Comparison of ENCODE assay signal across 13 mouse cellular contexts in the genomic region with DNA sequence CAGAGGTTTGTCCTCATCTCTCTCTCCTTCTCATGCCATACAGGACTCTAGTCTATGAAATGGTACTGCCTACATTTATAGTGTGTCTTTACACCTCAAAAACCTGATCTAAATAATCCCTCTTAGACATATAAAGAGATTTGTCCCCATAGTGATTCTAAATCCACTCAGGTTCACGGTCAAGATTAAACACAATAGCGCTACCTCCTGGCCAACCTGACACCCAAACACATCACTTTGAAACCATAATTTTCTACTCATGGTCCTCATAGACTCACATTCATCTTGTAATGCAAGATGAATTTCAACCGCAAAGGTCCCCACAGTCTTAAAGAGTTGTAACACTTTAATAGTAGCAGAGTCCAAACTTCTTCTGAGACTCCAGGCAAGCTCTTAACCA.
"Had no signal": no experiment of that assay in that cellular context is flagged by ENCODE, and none has a peak within 500 bp of the region (broad histone marks: within the 10 kb centered on the region; RNA-seq: fewer than 3 reads in every experiment).

No protein-coding gene starts in this region.

- H3K4me3 ChIP-seq: left cerebral cortex, adult 2 months; limb, embryonic 10.5 days; liver, embryonic 12.5 days; lung, embryonic 15.5 days; midbrain, embryonic 13.5 days; stomach, embryonic 15.5 days had no signal

- ATAC-seq: liver, embryonic 12.5 days; midbrain, embryonic 13.5 days had no signal

- H3K27ac ChIP-seq: left cerebral cortex, adult 2 months; limb, embryonic 10.5 days; liver, embryonic 12.5 days; lung, embryonic 15.5 days; macrophage; midbrain, embryonic 13.5 days; stomach, embryonic 15.5 days had no signal

- DNase-seq: kidney, postnatal 10 days; kidney, postnatal 4 days; lung, postnatal 14 days; right cerebral cortex, postnatal 14 days; thymus, adult 2 months; thymus, postnatal 25 days had no signal
